In the genomic region with DNA sequence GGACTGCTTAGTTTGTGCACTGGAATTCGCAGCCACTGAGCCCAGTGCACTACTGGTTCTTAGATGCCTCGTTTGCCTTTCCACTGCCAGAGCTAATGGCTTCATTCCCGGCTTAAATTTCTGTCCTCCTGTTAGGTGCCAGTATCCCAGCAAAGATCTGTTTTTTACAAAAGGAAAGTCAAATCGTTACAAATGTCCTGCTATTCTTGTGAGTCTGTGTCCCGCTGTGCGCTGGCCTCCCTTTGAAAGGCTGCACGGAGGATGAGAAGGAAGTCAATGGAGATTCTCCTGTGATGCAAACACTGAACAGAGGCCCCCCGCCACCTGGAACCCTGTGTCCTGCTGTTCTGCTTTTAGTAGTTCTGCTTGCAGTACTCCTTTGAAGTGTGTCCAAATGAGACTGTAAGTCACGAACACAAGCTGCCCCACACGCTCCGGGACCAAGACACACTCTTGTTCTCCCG, we compare ENCODE assay signal across 8 mouse cellular contexts.
DNase-seq lines count a peak whose midpoint lies in the region; ATAC-seq and TF ChIP-seq lines count a peak whose summit lies in the region.

No protein-coding gene starts in this region.

- DNase-seq in kidney, adult 9 months: no peak
- DNase-seq in cerebellum, adult 11-12 months: peak; percentile 62
- peak; percentile 74 for DNase-seq in forebrain, embryonic 14.5 days (ENCODE audit: low spot score)
- peak; percentile 31 for DNase-seq in skeletal muscle tissue, adult 2 months (ENCODE audit: low read depth, low spot score)
- no peak for DNase-seq in adrenal gland, postnatal 10 days
- no peak for DNase-seq in right cerebral cortex, adult 18-20 months

- H3K27ac ChIP-seq in kidney, embryonic 15.5 days: peak overlapping the region; percentile 83
- no peak overlapping the region; the same call in 1 of the 2 replicates for H3K27ac ChIP-seq in forebrain, embryonic 14.5 days (ENCODE audit: low read depth, low read length)
- H3K27ac ChIP-seq in intestine, postnatal 0 days (ENCODE audit: low read depth, low read length): no peak overlapping the region

- peak; percentile 37 for ATAC-seq in kidney, embryonic 15.5 days (replicated peaks; ENCODE audit: low FRiP score)
- ATAC-seq in forebrain, embryonic 14.5 days: peak; percentile 90
- ATAC-seq in intestine, postnatal 0 days: no peak

- no peaks in the 10 kb centered on the region for H3K36me3 ChIP-seq in kidney, embryonic 15.5 days
- H3K36me3 ChIP-seq in forebrain, embryonic 14.5 days (ENCODE audit: control insufficient read depth, insufficient read depth, low read length): no peaks in the 10 kb centered on the region
- no peaks in the 10 kb centered on the region for H3K36me3 ChIP-seq in intestine, postnatal 0 days (ENCODE audit: control insufficient read depth, insufficient read depth)

- H3K4me3 ChIP-seq in kidney, embryonic 15.5 days (replicated peaks): peak overlapping the region; percentile 21
- 0 out of 2 replicates have a peak overlapping the region, but pooled peaks have one; percentile 4 for H3K4me3 ChIP-seq in forebrain, embryonic 14.5 days (ENCODE audit: low read depth, low read length)
- no peak overlapping the region for H3K4me3 ChIP-seq in intestine, postnatal 0 days (ENCODE audit: low read depth, low read length)

- TF ChIP-seq CTCF in intestine, postnatal 0 days (IDR thresholded peaks at IDR 0.05; ENCODE audit: low read depth): no peak

- H3K9ac ChIP-seq in kidney, embryonic 15.5 days: no peak overlapping the region
- peak overlapping the region; percentile 2 for H3K9ac ChIP-seq in forebrain, embryonic 14.5 days (ENCODE audit: low read length)
- no peak overlapping the region for H3K9ac ChIP-seq in intestine, postnatal 0 days (ENCODE audit: low read depth, low read length)

- H3K4me1 ChIP-seq in kidney, embryonic 15.5 days: peaks cover 10% of the 10 kb centered on the region
- H3K4me1 ChIP-seq in forebrain, embryonic 14.5 days (ENCODE audit: control insufficient read depth, insufficient read depth, low read length): peaks cover 5% of the 10 kb centered on the region; the same call in 1 of the 2 replicates
- H3K4me1 ChIP-seq in intestine, postnatal 0 days (replicated peaks; ENCODE audit: control insufficient read depth, insufficient read depth, low read length): no peaks in the 10 kb centered on the region

- 6% methylated on average over 12 of the region's 12 CpGs for WGBS in kidney, embryonic 15.5 days
- WGBS in forebrain, embryonic 14.5 days: 1% methylated on average over 12 of the region's 12 CpGs
- WGBS in intestine, postnatal 0 days: 21% methylated on average over 12 of the region's 12 CpGs

- no peaks in the 10 kb centered on the region for H3K27me3 ChIP-seq in kidney, embryonic 15.5 days
- H3K27me3 ChIP-seq in forebrain, embryonic 14.5 days (replicated peaks; ENCODE audit: control insufficient read depth, insufficient read depth, low read length): no peaks in the 10 kb centered on the region
- no peaks in the 10 kb centered on the region for H3K27me3 ChIP-seq in intestine, postnatal 0 days (replicated peaks; ENCODE audit: control insufficient read depth, insufficient read depth, low read length)

- peak overlapping the region; percentile 44 for H3K4me2 ChIP-seq in kidney, embryonic 15.5 days
- peak overlapping the region; percentile 44 for H3K4me2 ChIP-seq in forebrain, embryonic 14.5 days (ENCODE audit: low read length)
- peak overlapping the region; percentile 38 for H3K4me2 ChIP-seq in intestine, postnatal 0 days (replicated peaks; ENCODE audit: low read depth)

- no peaks in the 10 kb centered on the region for H3K9me3 ChIP-seq in kidney, embryonic 15.5 days (replicated peaks)
- no peaks in the 10 kb centered on the region for H3K9me3 ChIP-seq in forebrain, embryonic 14.5 days (replicated peaks; ENCODE audit: control insufficient read depth, low read length)
- H3K9me3 ChIP-seq in intestine, postnatal 0 days (ENCODE audit: control insufficient read depth): no peaks in the 10 kb centered on the region

Comparison
In these comparisons a context has a peak if more than half of its experiments do, and no peak if none do; other contexts are left out.
1. DNase-seq: peak in cerebellum, adult 11-12 months (single experiment), forebrain, embryonic 14.5 days (single experiment) and skeletal muscle tissue, adult 2 months (single experiment); none in kidney, adult 9 months (single experiment), adrenal gland, postnatal 10 days (single experiment) and right cerebral cortex, adult 18-20 months (single experiment).
2. Peak in every context shown above with its lines, with median percentiles within 50 percentile points of each other: H3K4me2 ChIP-seq.